Mouse (Mus musculus) cortical plate, adult 2 months (tissue): ENCODE data around the gene Tmem273.

Source experiments
- CTCF ChIP-seq: fragments of 200-500 bp; IDR thresholded peaks from 2 replicates; pipeline ENCODE4 v1.5.1; 2011; ENCODE audit warnings: mild to moderate bottlenecking, control low read depth, low read length; ENCODE audit not compliant: insufficient read depth; ENCODE audit errors: extremely low read depth
- POLR2A ChIP-seq: fragments of 200-500 bp; IDR thresholded peaks from 2 replicates; pipeline ENCODE4 v1.6.1; 2011; ENCODE audit warnings: mild to moderate bottlenecking, low read length, control low read depth; ENCODE audit not compliant: insufficient read depth; ENCODE audit errors: extremely low read depth

GRCm38 (mm10) chr14:32822812-32823211 is 37.0 kb downstream of the Tmem273 start:
- TF ChIP-seq CTCF: no peak
- no peak for TF ChIP-seq POLR2A
